Mouse (Mus musculus) inflammation-experienced regulatory T-cells, adult 6 months (primary cell): Measurements from ENCODE around the gene Cox10. TPM values are rescaled to one million over a fixed set of nuclear protein-coding genes. Genes with fewer than 3 reads are reported as not detected.

Experiments
- ATAC-seq: one replicate; pipeline ENCODE4 v1.8.0; 2017
- polyA plus RNA-seq, 3 experiments: library from polyadenylated mRNA; unstranded; fragments of 100-300 nt; shearing (Covaris generic); gene quantifications; one replicate each; pipeline ENCODE4 v1.2.1; 2017

Gene Cox10
- polyA plus RNA-seq, 3 experiments from 2014 or later, result 20.2 to 26.8 (median 21.7) TPM

DNA sequence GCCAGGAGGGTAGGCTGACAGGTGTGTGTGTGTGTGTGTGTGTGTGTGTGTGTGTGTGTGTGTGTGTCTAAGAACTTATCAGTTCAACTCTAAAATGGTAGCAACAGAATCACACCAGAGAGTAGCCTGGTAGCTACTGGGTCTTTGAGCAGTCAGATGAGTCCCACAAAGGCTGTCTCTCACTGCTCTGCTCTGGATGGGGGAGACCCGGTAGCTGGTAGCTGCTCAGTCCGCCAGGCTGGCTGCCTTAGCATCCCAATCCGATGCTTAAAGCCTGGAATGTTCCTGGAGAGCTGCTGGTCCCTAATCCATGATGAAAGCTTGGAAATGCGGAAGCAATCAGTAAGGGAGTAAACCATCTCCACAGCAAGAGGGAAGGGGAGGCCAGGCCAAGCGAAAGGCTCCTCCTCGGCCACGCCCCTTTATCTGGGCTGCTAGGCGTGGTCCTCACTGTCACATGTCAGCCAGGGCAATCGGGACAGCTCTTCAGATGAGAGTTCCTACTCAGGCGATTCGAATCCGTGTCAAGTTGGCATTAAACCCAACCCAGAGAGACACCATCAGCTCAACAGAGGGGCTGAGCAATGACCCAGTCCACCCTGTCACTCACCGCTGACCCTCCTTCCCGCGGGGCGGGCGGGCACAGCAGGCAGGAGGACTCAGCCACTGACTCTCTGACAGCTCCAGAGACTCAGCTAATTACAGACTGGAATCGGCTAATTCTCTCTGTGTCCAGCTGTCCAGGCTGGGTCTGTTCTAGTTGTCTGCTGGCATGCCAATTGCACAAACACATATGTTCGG is 127.2 kb downstream of the Cox10 start:
- no peak for ATAC-seq

GRCm38 (mm10) chr11:63948371-63948770 is 130.9 kb downstream of the Cox10 start:
- no peak for ATAC-seq

DNA sequence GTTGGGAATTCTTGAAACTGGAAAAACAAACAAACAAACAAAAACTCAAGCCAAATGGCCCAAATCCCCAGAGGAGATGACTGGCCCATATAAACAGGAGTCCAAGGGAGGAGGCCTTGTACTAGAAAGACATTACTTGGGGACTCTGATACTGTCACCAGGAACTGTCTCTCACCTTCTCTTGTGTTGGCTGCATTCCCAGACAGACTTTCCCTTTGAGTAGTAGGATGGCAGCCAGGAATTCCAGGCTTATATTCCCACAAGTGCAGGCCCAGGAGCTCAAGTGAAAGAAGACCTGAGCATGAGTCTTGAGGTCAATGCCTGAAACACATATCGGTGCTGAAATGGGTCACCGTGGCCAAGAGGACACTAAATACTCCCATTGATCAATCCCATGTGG is 132.2 kb downstream of the Cox10 start:
- no peak for ATAC-seq

- ATAC-seq, result peak; percentile 25
Observed at GRCm38 (mm10) chr11:63943947-63944346, 135.3 kb downstream of the Cox10 start.

GRCm38 (mm10) chr11:63943268-63943890 is 135.9 kb downstream of the Cox10 start:
- no peak for ATAC-seq

GRCm38 (mm10) chr11:63942177-63942576 is 137.1 kb downstream of the Cox10 start:
- ATAC-seq, result no peak

GRCm38 (mm10) chr11:63936641-63937040 is 142.6 kb downstream of the Cox10 start:
- ATAC-seq, result no peak

GRCm38 (mm10) chr11:63926901-63927300 is 152.4 kb downstream of the Cox10 start:
- ATAC-seq, result no peak

GRCm38 (mm10) chr11:63925161-63925582 is 154.1 kb downstream of the Cox10 start:
- ATAC-seq, result peak; percentile 24

DNA sequence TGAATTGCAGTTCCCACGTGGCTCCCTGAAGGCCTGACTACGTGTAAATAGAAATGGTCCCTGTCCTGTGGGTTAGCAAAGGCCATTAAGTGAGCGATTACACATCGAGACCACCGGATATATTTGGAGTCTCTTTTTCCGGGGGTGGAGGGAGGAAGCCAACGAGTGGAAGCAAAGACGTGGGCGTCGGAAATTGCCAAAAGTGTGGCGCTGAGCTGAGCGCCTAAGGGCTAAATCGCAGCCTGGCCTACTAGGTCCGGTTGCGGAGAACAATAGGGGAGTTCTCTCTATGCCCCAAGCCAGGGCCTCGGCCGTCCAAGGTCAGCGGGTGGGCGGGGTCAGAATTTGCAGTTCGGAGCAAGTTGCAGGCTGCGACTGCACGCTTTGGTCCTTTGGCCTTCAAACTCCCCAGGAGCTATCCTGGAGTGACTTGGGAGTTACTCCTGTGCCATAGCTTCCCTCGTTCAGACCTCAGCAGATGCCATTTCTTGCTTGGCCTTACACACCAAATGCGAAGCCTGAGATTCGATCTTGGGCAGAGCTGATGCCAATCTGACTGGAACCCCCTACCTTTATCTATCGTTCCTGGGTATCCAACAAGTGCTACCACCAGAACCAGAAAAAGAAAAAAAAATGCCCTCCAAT is 154.9 kb downstream of the Cox10 start:
- no peak for ATAC-seq

DNA sequence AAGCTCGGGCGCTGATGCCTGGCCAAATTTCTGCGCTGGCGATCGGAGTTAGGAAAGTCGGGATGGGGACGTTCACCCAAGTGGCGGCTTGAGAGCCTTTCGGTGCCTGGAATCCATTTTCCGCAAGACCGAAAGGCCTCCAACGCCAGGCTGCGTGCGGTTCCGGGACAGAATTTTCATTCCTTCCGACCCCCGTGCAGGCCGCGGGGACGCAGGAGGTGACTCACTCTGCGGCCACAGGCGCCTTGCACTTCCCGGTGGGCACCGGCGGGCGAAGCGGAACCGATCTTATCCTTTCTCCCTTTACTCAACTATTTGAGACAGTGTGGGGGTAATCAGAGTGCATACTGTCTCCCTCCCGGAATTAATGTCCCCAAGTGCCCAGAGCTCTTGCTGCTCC is 155.9 kb downstream of the Cox10 start:
- no peak for ATAC-seq

GRCm38 (mm10) chr11:63922091-63922621 is 157.1 kb downstream of the Cox10 start, which contains the start of gene Hs3st3b1:
Gene Hs3st3b1 (minus strand): TSS chr11:63922290.
- ATAC-seq, result peak; percentile 91

GRCm38 (mm10) chr11:63921044-63921951 is 158.0 kb downstream of the Cox10 start:
- ATAC-seq, result no peak

DNA sequence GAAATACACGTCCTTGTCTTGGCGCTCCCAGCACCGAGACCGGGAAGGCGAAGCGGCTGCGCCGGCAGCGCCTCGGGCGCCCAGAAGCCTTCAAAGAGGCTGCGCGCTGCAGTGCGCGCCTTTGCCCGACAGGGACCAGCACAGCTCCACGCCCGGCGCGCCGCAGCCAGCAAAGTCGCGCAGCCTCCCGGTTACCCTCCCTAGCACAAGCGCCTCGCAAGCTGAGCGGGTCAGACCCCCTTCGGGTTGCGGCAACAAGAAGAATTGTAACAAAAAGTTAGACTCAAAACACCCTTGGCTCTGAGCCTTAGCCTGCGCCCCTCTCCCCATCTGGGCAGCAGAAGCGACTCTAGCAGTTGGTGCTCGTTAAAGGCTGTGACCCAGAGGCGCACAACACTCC is 158.7 kb downstream of the Cox10 start:
- peak; percentile 41 for ATAC-seq

DNA sequence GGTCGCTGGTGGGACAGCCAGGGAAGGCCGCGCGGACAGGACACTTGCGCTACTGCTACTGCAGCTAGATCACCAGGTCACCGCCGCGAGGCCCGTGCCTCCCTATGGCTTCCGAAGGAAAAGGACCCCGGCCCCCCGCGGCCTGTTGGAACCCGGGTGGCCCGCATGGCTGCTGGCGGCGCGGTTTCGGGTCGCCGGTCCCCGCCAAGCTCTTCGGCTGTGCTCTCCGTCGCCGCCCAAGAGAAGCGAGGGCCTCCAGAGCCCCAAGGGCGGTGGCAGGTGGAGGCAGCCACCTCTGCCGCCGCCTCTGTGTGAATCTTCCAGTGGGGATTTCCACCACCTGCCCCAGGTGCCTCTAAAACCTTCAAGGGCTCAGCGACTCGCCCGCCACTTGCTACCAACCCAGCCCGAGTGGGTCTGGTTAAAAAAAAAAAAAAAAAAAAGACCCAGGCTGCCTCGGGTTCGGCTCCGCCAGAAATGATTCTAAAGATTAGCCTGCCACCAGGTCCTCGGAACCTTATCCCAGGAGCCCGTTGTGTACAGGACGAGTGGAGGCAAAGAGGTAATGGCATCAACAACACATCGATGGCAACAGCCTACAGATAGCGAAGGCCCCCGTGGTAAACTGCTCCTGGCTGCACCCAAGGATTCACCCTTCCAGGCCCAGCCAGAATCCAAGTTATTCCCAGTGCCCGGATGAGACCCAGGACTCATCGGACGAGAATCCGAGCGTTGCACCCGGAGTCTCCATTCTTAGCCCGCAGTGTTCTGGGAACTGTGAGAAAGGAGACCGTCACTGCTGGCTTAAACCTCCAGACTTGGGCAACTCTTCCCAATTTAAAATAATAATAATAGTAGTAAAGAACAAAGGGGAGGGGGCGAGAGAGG is 159.8 kb downstream of the Cox10 start:
- ATAC-seq, result no peak

GRCm38 (mm10) chr11:63918321-63919105 is 160.8 kb downstream of the Cox10 start:
- ATAC-seq, result no peak

DNA sequence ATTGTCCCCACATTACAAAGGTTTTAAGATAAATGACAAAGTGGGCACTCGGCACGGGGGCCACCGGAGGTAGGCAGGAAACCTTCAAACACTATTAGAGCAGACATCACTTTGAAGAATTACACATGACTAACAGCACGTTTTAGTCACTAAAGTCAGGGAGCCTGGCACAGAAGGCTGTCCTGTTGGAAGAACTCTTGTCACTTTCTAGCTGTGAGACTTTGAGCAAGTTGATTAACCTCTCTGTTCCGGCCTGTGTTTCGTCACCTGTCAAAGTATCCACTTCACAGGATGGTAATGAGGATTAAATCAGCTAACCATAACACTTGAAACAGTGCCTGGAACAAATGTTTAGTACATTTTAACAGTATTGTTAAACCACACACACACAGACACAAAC is 161.7 kb downstream of the Cox10 start:
- ATAC-seq, result no peak

DNA sequence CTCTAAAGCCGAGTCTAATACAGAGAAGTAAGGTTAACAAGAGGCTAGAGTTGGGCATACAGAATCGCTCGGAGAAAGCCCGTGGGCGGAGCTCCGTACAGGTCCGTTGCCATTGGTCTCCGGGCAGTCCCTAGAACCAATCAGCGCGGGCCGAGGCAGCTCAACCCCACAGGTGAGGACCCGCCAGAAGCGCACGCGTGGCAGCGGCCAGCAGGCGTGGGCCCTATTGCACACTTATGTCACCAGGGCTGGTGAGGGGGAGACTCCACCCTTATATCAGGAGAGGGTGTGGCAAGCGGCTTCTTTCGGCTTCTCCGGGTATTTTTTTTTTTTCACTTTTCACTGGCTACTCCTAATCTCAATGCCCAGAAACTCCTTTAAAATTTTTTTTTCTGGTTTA is 164.9 kb downstream of the Cox10 start:
- ATAC-seq, result peak; percentile 82

GRCm38 (mm10) chr11:63913936-63914335 is 165.3 kb downstream of the Cox10 start:
- no peak for ATAC-seq
